Comparison of ENCODE assay signal across 25 mouse cellular contexts in genomic region chr14:32054788-32055187, GRCm38 (mm10). TPM values are rescaled to one million over a fixed set of nuclear protein-coding genes. Genes with fewer than 3 reads are reported as not detected.
DNase-seq lines count a peak whose midpoint lies in the region; ATAC-seq and TF ChIP-seq lines count a peak whose summit lies in the region.
"Had no signal": no experiment of that assay in that cellular context is flagged by ENCODE, and none has a peak within 500 bp of the region (broad histone marks: within the 10 kb centered on the region; RNA-seq: fewer than 3 reads in every experiment).

No protein-coding gene starts in this region.

- H3K79me2 ChIP-seq in MEL (ENCODE audit: control insufficient read depth, insufficient read depth, low read length, poor library complexity), result no peaks in the 10 kb centered on the region

- no peaks in the 10 kb centered on the region for H3K9me3 ChIP-seq in embryonic facial prominence, embryonic 12.5 days
- no peaks in the 10 kb centered on the region for H3K9me3 ChIP-seq in embryonic facial prominence, embryonic 10.5 days
- H3K9me3 ChIP-seq in heart, embryonic 13.5 days, result no peaks in the 10 kb centered on the region
- no peaks in the 10 kb centered on the region for H3K9me3 ChIP-seq in MEL (replicated peaks; ENCODE audit: insufficient read depth, low read length)
- no peaks in the 10 kb centered on the region for H3K9me3 ChIP-seq in embryonic facial prominence, embryonic 13.5 days
- H3K9me3 ChIP-seq: embryonic facial prominence, embryonic 15.5 days; forebrain, embryonic 10.5 days; forebrain, embryonic 12.5 days; G1E had no signal

- no peak for TF ChIP-seq CTCF in MEL (IDR thresholded peaks at IDR 0.05 in 2 of 3, conservative IDR thresholded peaks at IDR 0.05 in 1 of 3; ENCODE audit: control insufficient read depth in 1 of 3, insufficient read depth in 1 of 3, low read depth in 2 of 3, low read length in 3 of 3, poor library complexity in 1 of 3, severe bottlenecking in 1 of 3)

- H3K4me2 ChIP-seq in embryonic facial prominence, embryonic 12.5 days (replicated peaks), result no peak overlapping the region
- no peak overlapping the region for H3K4me2 ChIP-seq in heart, embryonic 13.5 days
- H3K4me2 ChIP-seq in embryonic facial prominence, embryonic 13.5 days, result peak overlapping the region; percentile 20
- H3K4me2 ChIP-seq: embryonic facial prominence, embryonic 15.5 days; forebrain, embryonic 12.5 days had no signal

- 45% methylated on average over 10 of the region's 10 CpGs for WGBS in embryonic facial prominence, embryonic 12.5 days
- 67% methylated on average over 10 of the region's 10 CpGs for WGBS in embryonic facial prominence, embryonic 10.5 days
- 44% methylated on average over 10 of the region's 10 CpGs for WGBS in heart, embryonic 13.5 days
- 29% methylated on average over 10 of the region's 10 CpGs for WGBS in embryonic facial prominence, embryonic 13.5 days

- no peak for TF ChIP-seq EP300 in MEL (IDR thresholded peaks at IDR 0.05; ENCODE audit: low read depth in 1 of 2, low read length in 2 of 2)

- H3K4me3 ChIP-seq in embryonic facial prominence, embryonic 12.5 days, result no peak overlapping the region
- H3K4me3 ChIP-seq in embryonic facial prominence, embryonic 10.5 days, result no peak overlapping the region
- H3K4me3 ChIP-seq in heart, embryonic 13.5 days, result no peak overlapping the region
- H3K4me3 ChIP-seq in MEL (ENCODE audit: control insufficient read depth in 1 of 2, insufficient read depth in 1 of 2, low read depth in 2 of 2, low read length in 2 of 2), result no peak overlapping the region
- H3K4me3 ChIP-seq in embryonic facial prominence, embryonic 13.5 days, result no peak overlapping the region
- H3K4me3 ChIP-seq: embryonic facial prominence, embryonic 15.5 days; erythroblast, embryonic 14.5 days; forebrain, embryonic 10.5 days; forebrain, embryonic 12.5 days had no signal

- no peak for TF ChIP-seq POLR2A in MEL (IDR thresholded peaks at IDR 0.05; ENCODE audit: control insufficient read depth in 1 of 2, insufficient read depth in 1 of 2, low read depth in 1 of 2, low read length in 2 of 2, poor library complexity in 1 of 2)

- intact Hi-C loops in heart, postnatal 25 days (cut with DNase I), result no loop called here

- no peak for DNase-seq in embryonic facial prominence, embryonic 10.5 days (ENCODE audit: low spot score)
- DNase-seq in heart, postnatal 25 days (ENCODE audit: low spot score), result no peak
- no peak for DNase-seq in MEL (ENCODE audit: low read depth, low spot score)
- DNase-seq in right cerebral cortex, adult 18-20 months, result no peak
- no peak for DNase-seq in layer of hippocampus, postnatal 10 days (ENCODE audit: low spot score in 2 of 2)
- DNase-seq: adrenal gland, adult 2 months; adrenal gland, postnatal 10 days; adrenal gland, postnatal 25 days; B cell, adult 2 months; cerebellum, adult 11-12 months; cerebellum, adult 2 months; cerebellum, adult 9-10 months; cerebellum, postnatal 10 days; cerebellum, postnatal 25 days had no signal

- H3K36me3 ChIP-seq in embryonic facial prominence, embryonic 12.5 days, result no peaks in the 10 kb centered on the region
- H3K36me3 ChIP-seq in embryonic facial prominence, embryonic 10.5 days (replicated peaks), result no peaks in the 10 kb centered on the region
- no peaks in the 10 kb centered on the region for H3K36me3 ChIP-seq in heart, embryonic 13.5 days
- no peaks in the 10 kb centered on the region for H3K36me3 ChIP-seq in MEL (ENCODE audit: control insufficient read depth in 1 of 2, insufficient read depth in 2 of 2, low read length in 2 of 2)
- no peaks in the 10 kb centered on the region for H3K36me3 ChIP-seq in embryonic facial prominence, embryonic 13.5 days
- H3K36me3 ChIP-seq: embryonic facial prominence, embryonic 15.5 days; forebrain, embryonic 10.5 days; forebrain, embryonic 12.5 days; G1E had no signal

- no peaks in the 10 kb centered on the region for H3K27me3 ChIP-seq in embryonic facial prominence, embryonic 12.5 days
- H3K27me3 ChIP-seq in embryonic facial prominence, embryonic 10.5 days (replicated peaks; ENCODE audit: low read depth, poor library complexity, severe bottlenecking), result no peaks in the 10 kb centered on the region
- H3K27me3 ChIP-seq in heart, embryonic 13.5 days (replicated peaks), result no peaks in the 10 kb centered on the region
- peaks cover 0 to 3% of the 10 kb centered on the region in 2 experiments; a peak in 1 of 4 replicates for H3K27me3 ChIP-seq in MEL (ENCODE audit: control insufficient read depth in 1 of 2, insufficient read depth in 2 of 2, low read length in 2 of 2)
- H3K27me3 ChIP-seq in embryonic facial prominence, embryonic 13.5 days, result no peaks in the 10 kb centered on the region
- H3K27me3 ChIP-seq: embryonic facial prominence, embryonic 15.5 days; forebrain, embryonic 12.5 days had no signal

- 0 out of 2 replicates have a peak overlapping the region, but pooled peaks have one; percentile 24 for H3K9ac ChIP-seq in embryonic facial prominence, embryonic 12.5 days
- H3K9ac ChIP-seq in heart, embryonic 13.5 days, result no peak overlapping the region; the same call in 1 of the 2 replicates
- H3K9ac ChIP-seq in MEL (ENCODE audit: control insufficient read depth, low read depth, low read length, poor library complexity, severe bottlenecking), result no peak overlapping the region
- H3K9ac ChIP-seq in embryonic facial prominence, embryonic 13.5 days, result no peak overlapping the region
- H3K9ac ChIP-seq: embryonic facial prominence, embryonic 15.5 days; forebrain, embryonic 12.5 days had no signal

- ATAC-seq in embryonic facial prominence, embryonic 12.5 days (ENCODE audit: insufficient number of reproducible peaks, insufficient read depth, low FRiP score, low TSS enrichment), result no peak
- no peak for ATAC-seq in heart, embryonic 13.5 days (ENCODE audit: extremely low read depth, insufficient number of reproducible peaks, low FRiP score, low TSS enrichment)
- no peak for ATAC-seq in embryonic facial prominence, embryonic 13.5 days (ENCODE audit: insufficient number of reproducible peaks, insufficient read depth, low FRiP score, low TSS enrichment, low read depth)
- ATAC-seq: CD4-positive, CD25-positive, alpha-beta regulatory T cell, adult 4 months; forebrain, embryonic 14.5 days; forebrain, embryonic 16.5 days had no signal

- no peak for TF ChIP-seq RAD21 in MEL (IDR thresholded peaks at IDR 0.05; ENCODE audit: low read depth, low read length)

- H3K27ac ChIP-seq in embryonic facial prominence, embryonic 12.5 days, result no peak overlapping the region
- no peak overlapping the region for H3K27ac ChIP-seq in embryonic facial prominence, embryonic 10.5 days (replicated peaks)
- H3K27ac ChIP-seq in heart, embryonic 13.5 days (replicated peaks), result peak overlapping the region; percentile 69; the same call in 1 of the 2 replicates
- H3K27ac ChIP-seq in MEL (ENCODE audit: control insufficient read depth, low read depth, low read length), result no peak overlapping the region
- H3K27ac ChIP-seq in embryonic facial prominence, embryonic 13.5 days, result no peak overlapping the region
- H3K27ac ChIP-seq: embryonic facial prominence, embryonic 15.5 days; forebrain, embryonic 10.5 days; forebrain, embryonic 12.5 days had no signal

- peaks cover 12% of the 10 kb centered on the region; the same call in 1 of the 2 replicates for H3K4me1 ChIP-seq in embryonic facial prominence, embryonic 12.5 days
- H3K4me1 ChIP-seq in embryonic facial prominence, embryonic 10.5 days, result peaks cover 22% of the 10 kb centered on the region
- peaks cover 28% of the 10 kb centered on the region for H3K4me1 ChIP-seq in heart, embryonic 13.5 days
- H3K4me1 ChIP-seq in MEL (ENCODE audit: control insufficient read depth in 1 of 2, insufficient read depth in 2 of 2, low read length in 2 of 2), result no peaks in the 10 kb centered on the region
- peaks cover 19% of the 10 kb centered on the region for H3K4me1 ChIP-seq in embryonic facial prominence, embryonic 13.5 days
- H3K4me1 ChIP-seq: forebrain, embryonic 12.5 days had no signal

RNA-seq across cellular contexts. Expression of gene Galnt15, which starts 26.0 kb away (rescaled TPM):
- polyA plus RNA-seq in embryonic facial prominence, embryonic 12.5 days (2016; fragmentation: Nextera tagmentation; extraction: Ambion mirVana), result 0.11 and 0.24 TPM in 2 replicates
- polyA plus RNA-seq in embryonic facial prominence, embryonic 10.5 days (2016; fragmentation: Nextera tagmentation; extraction: Ambion mirVana), result 0.04 and 0.15 TPM in 2 replicates
- 0.23 and 0.24 TPM in 2 replicates for polyA plus RNA-seq in heart, embryonic 13.5 days (2015; fragmentation: Nextera tagmentation; extraction: Ambion mirVana)
- total RNA-seq in heart, postnatal 25 days (2021), result 10 to 100 TPM; 14.1 to 17.1 TPM
- 0.04 TPM in 1 of 2 replicates, not detected in the other for total RNA-seq in MEL (2012; rRNA removed)
- under 1 TPM in 1 of 2 experiments, not detected in 1; 0.15 TPM for polyA plus RNA-seq in MEL (2012; ENCODE audit: insufficient read depth in 1 of 2, insufficient read length in 2 of 2, low read depth in 1 of 2, low replicate concordance in 2 of 2, missing spikeins in 1 of 2)
- polyA plus RNA-seq in embryonic facial prominence, embryonic 13.5 days (2015; fragmentation: Nextera tagmentation; extraction: Ambion mirVana), result 0.13 and 0.25 TPM in 2 replicates
- 1 to 10 TPM; 1.7 to 2.2 TPM for total RNA-seq in layer of hippocampus, postnatal 10 days (2021)
- polyA plus RNA-seq: CD4-positive, CD25-positive, alpha-beta regulatory T cell, adult 4 months; erythroblast, embryonic 14.5 days; G1E had no signal

RNA-seq across cellular contexts. Expression of gene Oxnad1, which starts 30.4 kb away (rescaled TPM):
- 13.9 and 16.0 TPM in 2 replicates for polyA plus RNA-seq in embryonic facial prominence, embryonic 12.5 days (2016; fragmentation: Nextera tagmentation; extraction: Ambion mirVana)
- 20.1 and 21.2 TPM in 2 replicates for polyA plus RNA-seq in embryonic facial prominence, embryonic 10.5 days (2016; fragmentation: Nextera tagmentation; extraction: Ambion mirVana)
- polyA plus RNA-seq in heart, embryonic 13.5 days (2015; fragmentation: Nextera tagmentation; extraction: Ambion mirVana), result 31.9 and 38.8 TPM in 2 replicates
- 10 to 100 TPM; 50.4 to 56.2 TPM for total RNA-seq in heart, postnatal 25 days (2021)
- total RNA-seq in MEL (2012; rRNA removed), result 52.4 and 54.8 TPM in 2 replicates
- 100 to 1,000 TPM in 1 of 2 experiments, 10 to 100 TPM in 1; 82.1 to 244 TPM for polyA plus RNA-seq in MEL (2012; ENCODE audit: insufficient read depth in 1 of 2, insufficient read length in 2 of 2, low read depth in 1 of 2, low replicate concordance in 2 of 2, missing spikeins in 1 of 2)
- 20.4 and 23.0 TPM in 2 replicates for polyA plus RNA-seq in embryonic facial prominence, embryonic 13.5 days (2015; fragmentation: Nextera tagmentation; extraction: Ambion mirVana)
- total RNA-seq in layer of hippocampus, postnatal 10 days (2021), result 10 to 100 TPM; 19.0 to 20.3 TPM

RNA-seq across cellular contexts. Expression of gene Dph3, which starts 30.7 kb away (rescaled TPM):
- polyA plus RNA-seq in embryonic facial prominence, embryonic 12.5 days (2016; fragmentation: Nextera tagmentation; extraction: Ambion mirVana), result 76.0 and 77.9 TPM in 2 replicates
- polyA plus RNA-seq in embryonic facial prominence, embryonic 10.5 days (2016; fragmentation: Nextera tagmentation; extraction: Ambion mirVana), result 98.8 and 102 TPM in 2 replicates
- 76.6 and 96.8 TPM in 2 replicates for polyA plus RNA-seq in heart, embryonic 13.5 days (2015; fragmentation: Nextera tagmentation; extraction: Ambion mirVana)
- 10 to 100 TPM; 88.8 to 91.0 TPM for total RNA-seq in heart, postnatal 25 days (2021)
- 110 and 116 TPM in 2 replicates for total RNA-seq in MEL (2012; rRNA removed)
- 100 to 1,000 TPM; 103 to 108 TPM for polyA plus RNA-seq in MEL (2012; ENCODE audit: insufficient read depth in 1 of 2, insufficient read length in 2 of 2, low read depth in 1 of 2, low replicate concordance in 2 of 2, missing spikeins in 1 of 2)
- polyA plus RNA-seq in embryonic facial prominence, embryonic 13.5 days (2015; fragmentation: Nextera tagmentation; extraction: Ambion mirVana), result 77.9 and 80.1 TPM in 2 replicates
- 10 to 100 TPM; 33.7 to 38.4 TPM for total RNA-seq in layer of hippocampus, postnatal 10 days (2021)
